Mouse (Mus musculus) inflammation-experienced regulatory T-cells, adult 6 months (primary cell): ENCODE measurements around the gene Adarb2. TPM values are rescaled to one million over a fixed set of nuclear protein-coding genes. Genes with fewer than 3 reads are reported as not detected.
"Not testable (repeated sequence)": the region's sequence is repeated elsewhere in the genome, so short reads cannot be mapped to it uniquely, and the experiment has no call there.

ENCODE experiments used
- ATAC-seq: one replicate; pipeline ENCODE4 v1.8.0; 2017
- polyA plus RNA-seq, 3 experiments: library from polyadenylated mRNA; unstranded; fragments of 100-300 nt; shearing (Covaris generic); gene quantifications; one replicate each; pipeline ENCODE4 v1.2.1; 2017

Gene Adarb2
- polyA plus RNA-seq, 3 experiments from 2014 or later: not detected

DNA sequence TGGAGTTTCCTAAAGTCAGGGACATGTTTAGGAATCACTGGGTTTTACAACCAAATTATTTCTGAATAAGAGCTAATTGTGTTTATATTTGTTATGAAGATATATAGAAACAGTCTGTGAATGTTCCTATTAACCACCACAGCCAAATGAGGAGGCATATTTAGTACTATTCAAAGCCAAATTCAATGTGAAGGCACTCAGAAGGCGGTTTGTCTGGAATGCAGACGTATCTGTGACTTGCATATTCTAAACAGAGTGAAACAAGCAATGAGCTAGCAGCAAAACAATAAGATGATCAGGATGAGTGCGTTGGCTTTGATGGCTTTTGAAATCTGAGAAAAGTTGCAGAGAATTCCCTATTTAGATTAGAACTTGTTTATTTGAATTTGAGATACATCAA, 387.8 kb downstream of the Adarb2 start:
- no peak for ATAC-seq

DNA sequence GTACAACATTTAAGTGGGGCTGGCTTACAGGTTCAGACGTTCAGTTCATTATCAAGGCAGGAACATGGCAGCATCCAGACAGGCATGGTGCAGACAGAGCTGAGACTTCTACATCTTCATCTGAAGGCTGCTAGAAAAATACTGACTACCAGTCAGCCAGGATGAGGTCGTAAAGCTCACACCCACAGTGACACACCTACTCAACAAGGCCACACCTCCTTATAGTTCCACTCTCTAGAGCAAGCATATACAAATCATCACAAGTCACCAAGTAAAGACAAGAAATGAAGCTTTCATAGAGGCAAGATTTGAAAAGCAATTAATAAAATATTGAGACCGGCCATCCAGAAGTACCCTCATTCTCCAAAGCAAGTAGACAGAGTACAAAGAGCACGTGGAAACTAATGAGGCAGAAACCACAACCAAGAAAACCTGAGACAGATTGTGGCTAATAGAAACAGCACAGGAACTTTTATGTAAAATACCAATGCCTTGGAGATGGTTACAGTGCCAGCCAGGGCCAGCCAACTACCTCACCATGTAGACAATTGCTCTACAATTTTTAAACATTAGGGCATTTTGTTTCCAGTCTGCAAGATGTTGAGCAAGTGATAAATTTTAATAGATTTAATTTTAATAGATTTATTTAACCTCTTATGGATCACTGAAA, 394.4 kb downstream of the Adarb2 start:
- ATAC-seq: no peak

DNA sequence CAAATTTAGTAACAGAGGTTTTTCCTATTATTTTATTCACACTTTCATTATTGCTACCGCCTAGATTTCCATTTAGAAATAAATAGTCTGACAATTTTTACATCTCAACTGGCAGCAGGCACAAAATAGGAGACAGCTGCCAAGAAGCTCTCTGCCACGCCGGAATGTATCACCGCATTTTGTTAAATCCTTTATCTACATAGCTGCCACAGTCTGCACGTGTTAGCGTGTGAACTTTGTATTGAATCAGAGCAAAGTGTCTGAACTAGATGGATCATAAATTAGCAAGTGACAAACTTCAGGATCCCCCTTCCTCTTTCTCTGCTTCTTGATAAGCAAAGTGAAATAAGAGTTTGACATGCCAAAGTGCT, 395.0 kb downstream of the Adarb2 start:
- ATAC-seq: no peak

DNA sequence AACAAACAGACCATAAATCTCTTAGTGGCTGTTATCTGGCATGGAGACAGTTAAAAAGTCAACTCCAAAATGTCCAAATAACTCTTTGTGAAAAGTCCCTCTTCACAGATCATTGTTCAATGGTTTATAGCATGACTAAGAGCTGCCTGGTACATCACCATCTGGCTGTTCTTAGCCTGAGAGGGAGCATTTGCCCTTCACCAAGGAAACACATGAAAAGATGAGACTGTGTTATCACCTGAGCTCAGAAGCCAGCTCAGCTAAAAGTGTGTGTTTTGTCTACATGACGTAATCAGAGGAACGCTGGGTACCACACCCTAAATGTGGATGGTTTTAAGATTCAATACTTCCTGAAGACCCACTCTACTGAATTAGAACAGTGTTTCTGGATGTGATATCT, 403.0 kb downstream of the Adarb2 start:
- no peak for ATAC-seq

DNA sequence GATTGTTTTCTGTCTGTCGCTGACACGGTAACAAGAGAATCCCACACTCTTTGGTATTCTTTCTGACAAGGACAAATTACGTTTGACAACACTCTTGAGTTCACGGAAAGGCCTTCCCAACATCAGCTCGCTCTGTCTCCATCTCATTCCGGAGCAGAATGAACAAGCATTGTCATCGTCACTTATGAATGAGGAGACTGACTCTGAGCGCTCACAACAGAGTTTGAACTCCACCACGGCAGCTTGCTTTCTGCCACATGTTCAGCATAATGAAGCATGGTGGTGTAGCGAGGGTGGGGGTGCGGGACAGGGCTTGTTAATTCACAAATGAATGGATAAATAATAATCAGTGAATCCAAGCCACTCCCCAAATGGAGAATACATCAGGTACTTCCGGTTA, 405.4 kb downstream of the Adarb2 start:
- ATAC-seq: no peak

DNA sequence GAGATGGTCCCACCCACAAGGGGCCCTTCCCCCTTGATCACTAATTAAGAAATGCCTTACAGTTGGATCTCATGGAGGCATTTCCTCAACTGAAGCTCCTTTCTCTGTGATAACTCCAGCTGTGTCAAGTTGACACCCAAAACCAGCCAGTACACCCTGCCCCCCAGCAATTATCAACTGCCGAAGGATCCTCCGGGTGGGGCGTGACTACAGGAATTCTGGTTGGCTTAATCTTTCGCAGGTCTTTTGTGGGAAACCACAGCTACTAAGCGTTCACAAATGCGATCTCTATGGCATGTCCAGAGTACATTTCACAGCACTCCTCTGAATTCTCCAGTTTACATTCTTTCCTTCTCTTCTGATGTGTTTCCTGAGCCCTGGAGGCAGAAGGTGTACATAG, 406.3 kb downstream of the Adarb2 start:
- ATAC-seq: not testable (repeated sequence)

DNA sequence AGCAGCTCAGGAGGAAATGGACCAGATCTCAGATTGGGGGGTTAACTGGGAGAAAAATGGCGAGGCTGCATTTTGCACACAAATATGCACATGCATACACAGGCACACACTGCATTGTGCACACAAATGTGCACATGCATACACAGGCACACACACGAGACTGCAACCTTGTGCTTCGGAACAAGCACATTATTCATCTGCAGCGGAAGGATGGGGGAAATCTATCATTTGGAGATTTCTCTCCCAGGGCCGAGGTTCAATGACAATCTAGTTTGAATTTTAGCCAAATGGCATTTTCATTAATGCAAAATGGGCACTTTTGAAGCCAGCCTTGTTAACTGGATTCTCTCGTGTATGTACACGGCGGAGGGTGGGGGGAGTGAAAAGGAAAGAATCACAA, 408.3 kb downstream of the Adarb2 start:
- no peak for ATAC-seq

DNA sequence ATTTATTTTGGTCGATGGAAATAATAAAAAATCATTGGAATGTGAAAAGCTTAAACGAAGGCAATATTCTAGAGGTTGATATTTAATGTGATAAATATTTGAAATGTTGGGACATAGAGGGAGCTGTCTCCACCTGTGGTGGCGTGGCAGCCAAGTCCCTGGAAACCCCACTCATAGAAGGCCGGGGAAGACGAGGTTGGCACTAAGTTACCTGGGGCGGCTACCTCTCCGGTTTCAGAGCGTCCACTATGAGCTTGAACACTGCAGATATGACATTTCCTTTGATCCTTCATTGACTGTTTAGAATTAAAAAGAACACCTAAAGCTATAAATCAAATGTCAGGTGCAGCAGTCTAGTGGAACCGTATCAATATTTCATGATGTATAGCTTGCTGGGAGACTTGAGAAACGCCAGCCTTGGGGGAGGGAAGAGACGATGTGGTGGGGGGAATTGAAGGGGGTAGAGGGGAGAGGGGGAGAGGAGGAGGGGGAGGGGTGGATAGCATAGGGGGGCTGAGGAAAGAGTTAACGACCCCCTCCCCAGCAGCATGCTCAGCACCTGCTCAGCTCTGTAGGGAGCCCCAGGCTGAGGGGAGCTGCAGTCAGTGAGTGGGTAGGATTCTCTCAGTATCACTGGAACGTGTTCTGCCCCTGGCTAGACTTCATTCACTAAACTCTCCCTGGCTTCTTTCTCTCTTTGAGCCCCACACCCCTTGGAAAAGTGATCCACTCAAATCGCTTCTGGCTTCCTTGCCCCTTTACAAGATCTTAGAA, 410.1 kb downstream of the Adarb2 start:
- ATAC-seq: no peak

DNA sequence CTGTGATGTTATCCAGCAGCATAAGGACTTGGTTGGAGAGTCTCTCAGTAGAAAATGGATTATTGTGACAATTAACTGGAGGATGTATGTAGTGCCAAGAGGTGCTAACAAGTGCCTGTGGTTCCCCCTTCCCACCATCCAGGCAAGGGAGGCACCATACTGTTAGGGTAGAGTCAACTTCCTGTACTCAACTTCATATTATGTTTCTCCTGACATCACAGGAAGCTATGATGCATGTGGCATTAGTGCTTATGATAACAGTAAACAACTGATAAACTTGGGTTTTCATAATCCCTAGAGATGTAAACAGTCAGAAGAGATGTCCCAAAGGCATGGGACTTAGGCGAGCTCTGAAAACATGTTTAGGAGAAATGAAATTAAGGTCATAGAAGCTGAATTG, 414.0 kb downstream of the Adarb2 start:
- ATAC-seq: no peak

DNA sequence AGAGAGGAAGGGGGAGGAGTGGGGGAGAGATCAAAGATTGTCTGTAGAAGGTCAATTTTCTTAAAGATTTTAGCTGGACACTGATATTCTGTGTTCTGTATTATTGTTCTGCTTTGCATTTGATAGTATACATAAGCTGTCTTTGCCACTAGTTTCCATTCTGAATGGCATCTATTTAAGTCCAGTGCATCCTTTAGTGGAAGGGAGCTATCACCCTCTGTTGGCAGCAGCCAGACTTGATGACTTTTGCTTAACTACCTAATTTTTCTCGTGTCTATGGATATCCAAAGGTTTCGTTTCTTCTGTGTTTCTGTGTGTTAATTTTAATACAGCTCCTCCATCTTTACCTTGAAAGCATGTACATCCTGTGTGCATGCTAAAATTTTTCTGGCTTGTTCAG, 419.6 kb downstream of the Adarb2 start:
- ATAC-seq: no peak

DNA sequence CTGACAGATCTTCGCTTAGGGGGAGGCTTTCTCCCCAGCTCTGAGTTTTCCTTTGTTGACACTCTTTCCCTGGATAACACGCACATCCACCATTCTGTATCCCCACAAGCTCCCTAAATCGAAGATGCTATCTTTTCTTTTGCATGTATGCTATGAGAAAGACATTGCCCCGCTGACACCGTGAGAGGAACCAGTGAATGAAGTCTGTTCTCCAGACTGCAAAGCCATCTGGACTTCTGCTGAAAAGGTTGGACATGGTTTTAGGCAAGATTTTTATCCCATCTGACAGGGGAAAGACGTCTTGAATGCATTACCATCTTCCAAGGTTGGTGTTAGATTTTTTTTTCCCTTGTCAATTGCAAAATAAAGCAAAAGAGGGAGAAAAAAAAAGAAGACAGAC, 426.9 kb downstream of the Adarb2 start:
- no peak for ATAC-seq

DNA sequence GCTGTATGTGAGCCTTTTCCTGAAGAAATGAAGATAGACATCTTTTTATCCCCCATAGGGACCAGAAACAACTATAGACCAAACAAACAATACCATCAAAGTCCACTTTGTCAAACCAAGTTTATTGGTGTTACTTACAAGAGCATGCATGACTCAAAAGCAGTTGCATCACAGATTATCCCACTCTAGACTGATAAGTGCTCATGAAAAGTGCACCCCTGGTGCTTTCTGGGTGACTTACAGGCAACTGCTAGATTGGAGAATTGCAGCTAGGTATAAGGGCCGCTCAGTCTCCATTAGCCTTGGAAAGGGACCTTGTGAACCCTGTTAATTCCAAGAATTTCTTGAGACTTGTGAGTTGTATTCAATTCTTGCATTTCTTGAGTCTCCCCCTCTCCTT, 429.0 kb downstream of the Adarb2 start:
- ATAC-seq: no peak

DNA sequence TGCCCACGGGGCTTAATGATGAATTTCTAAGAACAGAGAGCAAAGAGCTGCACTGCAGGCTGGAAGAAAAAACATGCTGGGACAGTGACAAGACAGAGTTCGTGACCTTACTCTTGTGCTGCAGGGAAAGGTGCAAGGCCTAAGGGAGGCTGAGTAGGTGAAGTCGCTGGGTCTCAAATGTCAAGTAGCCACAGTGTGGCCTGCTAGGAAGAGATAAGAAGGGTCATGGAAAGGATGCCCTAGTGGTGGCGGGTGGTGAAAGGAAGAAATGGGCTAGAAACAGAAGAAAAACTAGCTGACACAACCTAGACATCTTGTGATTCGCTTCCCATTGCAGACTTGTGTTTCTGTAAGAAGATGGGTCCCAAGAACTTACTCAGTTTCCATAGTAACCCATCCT, 429.4 kb downstream of the Adarb2 start:
- no peak for ATAC-seq

DNA sequence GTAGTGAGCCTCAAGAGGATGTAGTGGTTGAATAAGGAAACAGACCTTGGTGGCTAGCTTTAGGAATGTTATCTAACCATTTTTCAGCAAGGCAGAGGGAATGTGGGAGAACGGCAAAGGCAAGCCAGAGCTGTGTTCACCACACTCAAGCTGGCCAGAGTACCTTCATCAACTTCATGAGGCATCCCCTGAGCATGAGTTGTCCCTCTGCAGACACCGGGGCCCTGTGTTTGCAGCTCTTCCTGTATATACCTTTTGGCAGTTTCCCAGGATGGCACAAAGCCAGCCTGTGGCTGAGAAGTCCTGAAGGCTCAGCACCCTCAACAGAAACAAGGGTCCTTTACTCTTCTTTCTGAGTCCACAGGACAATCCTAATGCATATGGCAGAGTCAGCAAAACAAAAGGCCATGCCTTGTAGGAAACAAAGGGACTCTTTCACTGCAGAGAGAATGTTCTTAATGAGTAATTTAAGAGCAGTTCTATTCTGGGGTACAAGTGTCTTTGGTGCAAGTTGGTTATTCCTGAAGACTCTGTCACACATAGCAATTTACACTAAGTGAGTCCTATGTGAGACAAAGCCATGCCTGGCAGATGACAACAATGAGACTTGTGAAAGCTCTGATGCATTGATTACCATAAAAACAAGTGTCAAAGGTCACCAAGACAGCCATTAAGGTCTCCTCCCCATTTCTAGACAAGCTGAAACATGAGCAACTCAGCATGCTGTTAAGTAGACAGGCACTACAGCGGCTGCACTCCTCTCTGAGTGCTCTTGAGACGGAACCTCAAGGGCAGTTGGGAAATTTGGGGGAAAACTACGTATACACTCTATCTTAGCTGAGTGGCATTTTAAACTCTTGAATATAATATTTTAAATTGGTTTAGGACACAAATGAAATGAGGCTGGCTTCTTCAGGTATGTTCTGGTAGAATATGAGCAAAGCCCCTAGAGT, 431.0 kb downstream of the Adarb2 start:
- no peak for ATAC-seq

DNA sequence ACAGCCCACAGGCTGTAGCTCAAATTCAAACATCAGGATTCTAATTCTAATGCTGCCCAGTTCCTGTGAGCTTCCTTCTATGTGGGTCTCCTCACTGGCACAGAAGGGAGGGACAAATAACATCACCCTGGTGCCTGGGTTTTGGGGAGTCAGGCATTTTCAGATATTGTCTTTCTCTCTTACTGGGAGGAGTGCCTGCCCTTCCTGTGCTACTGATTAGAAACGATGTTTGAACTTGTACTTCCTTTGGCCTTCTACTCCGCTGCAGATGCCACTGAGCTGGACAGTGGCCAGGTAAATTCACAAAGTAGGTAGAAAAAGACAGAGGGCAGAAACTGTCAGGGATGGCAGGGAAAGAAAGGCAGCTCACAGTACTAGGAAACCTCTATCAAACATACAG, 439.4 kb downstream of the Adarb2 start:
- ATAC-seq: no peak

DNA sequence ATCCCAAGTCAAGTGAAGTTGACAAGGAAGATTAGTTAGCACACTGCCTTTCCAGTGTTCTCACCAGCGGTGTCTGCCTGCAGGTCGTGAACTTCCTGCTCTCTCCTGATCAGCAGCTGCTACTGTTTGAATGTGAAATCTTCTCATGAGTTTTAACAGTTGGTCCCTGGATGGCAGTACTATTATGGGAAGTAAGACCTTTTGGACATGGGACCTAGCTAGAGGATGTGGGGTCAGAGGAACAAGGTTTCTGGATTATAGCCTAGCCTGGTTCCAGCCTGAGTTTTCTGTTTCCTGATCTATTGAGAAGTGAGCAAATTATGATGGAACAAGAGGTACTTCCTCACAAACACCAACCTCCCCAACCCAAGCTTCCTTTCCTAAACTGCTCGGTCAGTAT, 441.3 kb downstream of the Adarb2 start:
- ATAC-seq: no peak

DNA sequence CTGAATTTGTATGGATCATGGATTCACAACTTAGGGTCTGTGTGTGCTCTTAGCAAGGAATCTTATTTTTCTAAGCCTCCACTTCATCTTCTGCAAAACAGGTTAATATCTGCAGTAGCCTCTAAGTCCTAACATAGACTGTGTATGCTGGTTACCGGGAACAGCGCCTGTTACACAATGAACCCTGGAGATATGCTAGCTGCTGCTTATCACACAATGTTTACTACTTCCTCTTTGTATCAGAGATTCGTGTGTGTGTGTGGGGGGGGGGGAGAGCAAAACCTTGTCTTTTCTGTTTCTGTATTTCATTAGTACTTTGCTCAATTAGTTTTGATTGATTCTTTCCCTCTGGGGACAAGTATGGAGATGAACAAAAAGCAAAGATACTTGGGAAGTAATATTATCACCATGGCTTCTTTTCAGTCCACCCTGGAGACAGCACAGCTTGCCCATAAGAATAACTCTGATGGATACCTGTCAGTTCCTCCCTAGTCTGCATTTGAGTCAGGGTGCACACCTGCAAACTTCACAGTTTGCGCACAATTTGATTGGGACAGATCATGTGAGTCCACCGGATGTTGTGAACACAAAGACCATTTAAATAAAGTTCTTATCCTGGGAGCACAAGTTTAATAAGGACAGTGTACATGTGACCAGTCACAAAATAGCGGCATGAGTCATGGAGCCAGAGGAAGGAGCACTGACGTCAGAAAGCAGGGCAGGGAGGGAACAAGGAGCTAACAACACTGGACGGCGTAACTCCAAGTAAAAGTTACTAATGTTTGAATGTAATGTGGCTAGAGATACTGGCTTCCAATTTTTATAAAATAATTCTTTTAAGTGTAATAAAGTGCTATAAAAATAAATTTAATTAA, 442.4 kb downstream of the Adarb2 start:
- ATAC-seq: no peak

DNA sequence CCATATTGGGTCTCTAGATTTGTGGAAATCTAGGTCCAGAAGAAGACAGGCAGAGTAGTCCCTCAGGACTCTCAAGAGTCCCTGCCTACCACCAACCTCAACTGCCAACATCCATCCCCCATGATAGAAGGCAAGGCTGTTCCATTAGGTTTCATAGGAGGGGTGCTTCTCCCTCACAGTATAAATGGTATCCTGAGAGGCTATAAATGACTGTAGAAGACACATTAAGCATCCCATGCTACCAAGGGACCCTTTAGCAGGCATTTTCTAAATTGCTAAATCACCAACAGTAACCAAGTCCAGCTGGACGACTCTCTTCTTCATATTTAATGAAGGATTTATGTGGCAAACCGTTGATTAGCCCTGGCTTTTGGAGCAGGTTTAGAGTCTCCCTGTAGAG, 446.6 kb downstream of the Adarb2 start:
- ATAC-seq: no peak

DNA sequence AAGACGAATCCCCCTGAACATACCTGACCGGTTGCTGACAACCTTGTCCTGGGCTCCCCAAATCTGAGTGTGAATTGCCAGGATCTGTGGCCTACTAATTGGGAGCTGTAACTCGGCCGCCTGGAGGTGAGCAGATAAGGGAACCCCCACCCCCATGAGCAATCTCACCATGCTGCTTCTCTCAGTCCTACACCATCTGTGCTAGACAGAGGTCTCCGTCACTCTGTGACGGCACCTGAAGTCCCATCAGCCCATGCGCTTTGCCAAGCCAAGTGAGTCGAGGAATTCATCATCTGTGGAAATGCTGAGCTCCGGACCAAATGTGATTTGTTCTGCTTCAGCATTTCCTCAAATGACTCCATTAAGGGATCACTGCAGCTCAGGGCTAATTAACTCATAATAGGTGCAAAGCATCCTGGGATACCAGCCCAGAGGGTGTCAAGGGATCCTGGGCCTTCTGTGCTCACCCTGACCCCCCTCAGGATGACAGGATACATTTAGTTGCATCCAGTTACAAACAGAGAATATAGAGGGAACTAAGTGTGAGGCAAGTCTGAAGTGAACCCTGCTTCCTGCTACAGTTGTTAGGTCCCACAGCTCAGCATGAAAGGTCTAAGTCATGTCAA, 462.1 kb downstream of the Adarb2 start:
- no peak for ATAC-seq

DNA sequence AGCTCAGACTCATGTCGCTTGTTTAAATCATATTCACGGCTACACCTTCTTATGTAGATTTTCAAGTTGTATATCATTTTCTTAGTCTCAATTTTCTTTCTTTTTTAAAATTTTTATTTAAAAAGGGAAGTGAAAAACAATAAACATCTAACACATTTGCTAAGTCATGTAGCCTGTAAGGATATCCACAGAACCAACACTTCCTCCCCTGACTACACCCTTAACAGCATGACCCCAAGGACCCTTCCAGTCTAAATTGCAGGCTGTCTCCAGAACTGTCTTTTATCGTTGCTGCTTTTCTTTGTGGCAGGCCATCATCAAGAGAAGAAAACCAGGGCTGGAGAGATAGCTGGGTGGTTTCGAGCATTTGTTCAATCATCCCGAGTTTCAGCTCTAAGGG, 474.5 kb downstream of the Adarb2 start:
- ATAC-seq: no peak

DNA sequence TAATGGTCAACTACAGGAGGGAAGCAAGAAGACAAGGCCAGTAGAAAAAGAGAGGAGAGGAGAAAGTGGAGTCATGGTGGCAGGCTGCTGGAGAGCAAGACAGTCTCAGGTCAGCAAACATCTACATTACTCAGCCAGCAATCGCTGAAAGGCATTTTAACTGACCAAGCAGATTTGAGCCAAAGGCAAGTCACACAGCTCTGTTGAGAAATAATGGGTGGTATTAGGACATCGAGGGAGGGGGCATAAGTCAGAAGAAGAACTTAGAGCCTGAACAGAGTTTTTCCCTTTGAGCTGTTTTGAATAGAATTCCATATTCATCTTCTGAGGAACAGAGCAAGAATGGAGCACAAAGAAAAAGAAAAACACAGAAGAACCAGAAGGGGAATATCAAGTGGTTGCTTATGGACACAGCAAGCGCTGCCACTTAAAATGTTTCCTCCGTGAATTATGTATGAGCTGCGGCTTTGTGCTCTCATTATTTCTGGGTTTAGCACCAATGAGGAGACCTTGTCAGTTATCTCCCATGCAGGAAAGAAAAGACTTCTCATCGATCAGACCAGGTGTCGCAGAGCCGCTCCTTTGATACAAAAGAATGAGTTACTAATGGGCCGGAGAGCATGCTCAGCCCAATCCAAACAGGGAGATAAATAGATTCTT, 477.9 kb downstream of the Adarb2 start:
- no peak for ATAC-seq
